Mouse (Mus musculus) MN1 (cell line): Measurements from ENCODE around the gene Thegl.
"Not testable (repeated sequence)": the region's sequence is repeated elsewhere in the genome, so short reads cannot be mapped to it uniquely, and the experiment has no call there.

ENCODE experiments used
- DNase-seq: peaks from one replicate; pipeline ENCODE4 v3.0.0-alpha.2; 2016; ENCODE audit warnings: low spot score

The Thegl gene

DNA sequence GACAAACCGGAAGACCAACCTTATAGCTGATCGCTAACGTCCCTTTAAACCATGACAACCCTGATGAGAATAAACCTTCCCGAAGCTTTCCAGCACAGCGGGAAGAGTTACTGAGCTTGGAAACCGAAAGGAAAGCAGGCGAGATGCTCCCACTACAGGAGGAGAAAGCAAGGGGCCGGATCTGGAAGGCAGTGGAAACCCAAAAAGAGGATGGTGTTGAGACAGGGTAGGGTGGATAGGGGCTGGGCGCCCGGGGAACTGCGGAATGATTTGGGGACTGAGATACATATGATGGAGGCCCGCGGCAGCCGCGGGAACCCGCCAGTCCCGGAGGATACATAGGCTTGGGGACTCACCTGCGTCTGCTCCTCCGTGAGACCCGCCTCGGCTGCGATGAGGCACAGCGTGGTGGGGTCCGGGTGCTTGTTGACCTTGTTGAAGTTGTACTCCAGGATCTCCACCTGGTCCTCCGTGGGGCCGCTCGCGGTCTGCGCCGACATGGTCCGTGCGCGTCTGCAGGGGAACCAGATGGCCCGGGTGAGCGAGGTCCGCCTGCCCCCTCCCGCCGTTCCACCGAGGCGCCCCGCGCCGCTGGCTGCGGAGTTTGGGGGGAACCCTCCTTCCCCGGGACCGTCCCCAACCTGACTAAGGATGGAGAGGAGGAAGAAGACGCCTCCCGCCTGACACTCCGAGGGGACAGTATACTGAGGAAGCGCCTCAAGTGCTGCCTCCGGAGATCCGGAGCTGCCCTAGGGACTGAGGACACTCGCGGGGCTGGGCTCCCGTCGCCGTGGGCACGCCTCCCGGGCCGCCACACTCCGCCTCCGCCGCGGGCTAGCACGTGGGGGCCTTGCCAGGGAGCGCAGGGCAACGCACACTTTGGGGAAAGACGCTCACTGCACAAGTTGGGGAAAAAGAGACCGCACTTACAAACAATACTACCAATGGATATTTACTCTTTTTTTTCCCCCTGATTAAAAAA, 79.0 kb downstream of the Thegl start:
- peak; percentile 75 for DNase-seq

- DNase-seq = not testable (repeated sequence)
Observed at GRCm38 (mm10) chr5:77096194-77096593, 80.4 kb downstream of the Thegl start.

DNA sequence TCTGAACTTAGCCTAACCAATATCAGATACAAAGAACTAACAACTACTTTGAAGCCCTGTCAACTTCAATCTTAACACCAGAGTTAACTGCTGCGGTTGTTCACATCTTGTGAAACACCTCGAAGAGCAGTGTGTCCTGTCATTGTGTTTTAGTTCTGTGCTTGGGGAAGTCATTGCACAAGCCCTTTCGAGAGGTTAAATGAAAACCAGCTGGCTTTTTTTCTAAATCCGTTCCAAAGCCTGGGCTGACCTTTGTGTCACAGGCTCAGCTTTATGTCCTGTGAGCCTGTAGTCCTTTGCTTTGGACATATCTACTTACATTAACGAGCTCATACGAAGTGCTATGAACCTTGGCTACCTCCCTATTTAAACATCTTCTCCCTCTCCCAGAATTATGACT, 81.9 kb downstream of the Thegl start:
- no peak for DNase-seq

GRCm38 (mm10) chr5:77098874-77099273, 83.1 kb downstream of the Thegl start:
- DNase-seq = no peak

- DNase-seq = no peak
Observed at GRCm38 (mm10) chr5:77099317-77099996, 83.6 kb downstream of the Thegl start.

GRCm38 (mm10) chr5:77099997-77100380, 84.2 kb downstream of the Thegl start:
- no peak for DNase-seq

GRCm38 (mm10) chr5:77100691-77101090, 84.9 kb downstream of the Thegl start:
- DNase-seq = no peak

GRCm38 (mm10) chr5:77102522-77103365, 86.9 kb downstream of the Thegl start:
- DNase-seq = no peak

DNA sequence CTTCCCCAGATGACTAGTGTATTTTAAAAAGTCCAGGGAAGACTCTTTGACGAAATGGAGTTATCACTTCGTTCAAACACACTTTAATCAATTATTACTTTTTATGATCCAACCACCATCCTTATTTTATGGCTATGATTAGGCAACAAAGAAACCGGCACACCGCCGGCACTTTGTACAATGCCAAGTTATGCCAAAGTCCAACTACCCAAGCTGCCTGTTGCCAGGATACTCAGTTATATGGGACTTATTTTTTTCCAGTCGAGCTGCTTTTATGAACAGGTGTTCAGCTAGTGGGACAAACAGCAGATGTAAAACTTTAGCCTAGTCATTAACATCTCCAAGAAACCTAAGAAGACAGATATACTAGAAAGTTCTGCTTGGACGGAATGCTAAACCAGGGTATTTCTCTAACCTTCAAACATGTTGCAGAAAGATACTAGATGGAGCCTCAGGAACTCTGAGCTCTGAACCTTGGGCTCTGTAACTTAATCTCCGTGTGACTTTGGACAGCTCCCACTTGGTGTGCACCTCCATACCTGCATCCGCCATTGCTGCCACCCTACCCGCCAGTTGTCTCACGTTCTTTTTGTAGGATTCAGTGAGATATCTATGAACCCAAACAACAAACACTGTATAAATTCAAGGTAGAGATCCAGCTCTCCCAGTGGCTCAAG, 91.5 kb downstream of the Thegl start:
- no peak for DNase-seq

GRCm38 (mm10) chr5:77108806-77109205, 93.0 kb downstream of the Thegl start:
- no peak for DNase-seq

- no peak for DNase-seq
Observed at GRCm38 (mm10) chr5:77109814-77110213, 94.0 kb downstream of the Thegl start.
